Mouse (Mus musculus) liver, embryonic 15.5 days (tissue): Measurements from ENCODE around the gene Mesp1. TPM values are rescaled to one million over a fixed set of nuclear protein-coding genes. Genes with fewer than 3 reads are reported as not detected.

Source experiments
- ATAC-seq: fragments of 200-750 bp; cut with Nextera tagmentation; 2 replicates; pipeline ENCODE4 v1.8.0; 2017; ENCODE audit warnings: moderate number of reproducible peaks, mild to moderate bottlenecking, moderate library complexity; ENCODE audit not compliant: insufficient read depth
- H3K27ac ChIP-seq: fragments of 300-500 bp; sonication (generic); replicated peaks from 2 replicates; pipeline ENCODE4 v1.5.1; 2015; ENCODE audit warnings: mild to moderate bottlenecking, inconsistent platforms
- H3K27me3 ChIP-seq: fragments of 300-500 bp; sonication (generic); 2 replicates; pipeline ENCODE4 v1.6.1; 2015; ENCODE audit warnings: mild to moderate bottlenecking, inconsistent platforms
- H3K36me3 ChIP-seq: fragments of 300-500 bp; sonication (generic); replicated peaks from 2 replicates; pipeline ENCODE4 v1.6.1; 2015; ENCODE audit warnings: moderate library complexity, mild to moderate bottlenecking, inconsistent platforms
- H3K4me1 ChIP-seq: fragments of 300-500 bp; sonication (generic); replicated peaks from 2 replicates; pipeline ENCODE4 v1.6.1; 2015; ENCODE audit warnings: inconsistent platforms
- H3K4me2 ChIP-seq: fragments of 300-500 bp; sonication (generic); 2 replicates; pipeline ENCODE4 v1.6.1; 2015; ENCODE audit warnings: moderate library complexity, mild to moderate bottlenecking, inconsistent platforms
- H3K4me3 ChIP-seq: fragments of 300-500 bp; sonication (generic); replicated peaks from 2 replicates; pipeline ENCODE4 v1.5.1; 2015; ENCODE audit warnings: mild to moderate bottlenecking, inconsistent platforms
- H3K9ac ChIP-seq: fragments of 300-500 bp; sonication (generic); 2 replicates; pipeline ENCODE4 v1.6.1; 2015; ENCODE audit warnings: moderate library complexity, mild to moderate bottlenecking, inconsistent platforms
- H3K9me3 ChIP-seq: fragments of 300-500 bp; sonication (generic); replicated peaks from 2 replicates; pipeline ENCODE4 v1.6.1; 2016; ENCODE audit warnings: inconsistent platforms
- WGBS: fragments of 180-500 bp; shearing (Covaris S2); methylation state at CpG from one replicate; pipeline ENCODE4 v1.1.7; 2015; ENCODE audit warnings: mixed read lengths; ENCODE audit not compliant: insufficient replicate concordance; 5-methylcytosine and 5-hydroxymethylcytosine counted together
- polyA plus RNA-seq: library from polyadenylated mRNA; unstranded; fragments of >200 nt; fragmentation: Nextera tagmentation; extraction: Ambion mirVana; gene quantifications from 2 replicates; pipeline ENCODE4 v1.2.1, GENCODE M21; 2015

Mesp1 gene
- polyA plus RNA-seq: not detected in 2 replicates

- Histone ChIP-seq H3K36me3 (no peaks in the 10 kb centered on the region), H3K4me3 (peak within 1 kb of the TSS; percentile 40), H3K9ac (no peak within 1 kb of the TSS), H3K27ac (no peak within 1 kb of the TSS), H3K9me3 (no peaks in the 10 kb centered on the region), H3K27me3 (peaks cover 68% of the 10 kb centered on the region), H3K4me1 (peaks cover 12% of the 10 kb centered on the region), H3K4me2 (peak within 1 kb of the TSS; percentile 62)
- ATAC-seq: no peak
- 42% methylated on average over 6 of the region's 6 CpGs for WGBS
These were observed at the start of gene Mesp1 for GRCm38 (mm10) chr7:79793688-79794087. Gene Mesp1, minus strand, starts transcription at chr7:79793788.

GRCm38 (mm10) chr7:79842163-79842562 is 48.6 kb upstream of the Mesp1 start:
- H3K9me3 ChIP-seq: no peaks in the 10 kb centered on the region
- peak overlapping the region; percentile 40 for H3K4me3 ChIP-seq
- H3K36me3 ChIP-seq: no peaks in the 10 kb centered on the region
- peaks cover 13% of the 10 kb centered on the region for H3K4me1 ChIP-seq
- no peak overlapping the region for H3K9ac ChIP-seq
- peak overlapping the region; percentile 42 for H3K4me2 ChIP-seq
- 47% methylated on average over 7 of the region's 7 CpGs for WGBS
- ATAC-seq: peak; percentile 76
- peaks cover 8% of the 10 kb centered on the region for H3K27me3 ChIP-seq
- H3K27ac ChIP-seq: peak overlapping the region; percentile 67

GRCm38 (mm10) chr7:79837247-79837646 is 43.7 kb upstream of the Mesp1 start:
- H3K9me3 ChIP-seq: no peaks in the 10 kb centered on the region
- H3K27me3 ChIP-seq: no peaks in the 10 kb centered on the region
- WGBS: 56% methylated on average over 2 of the region's 2 CpGs
- peaks cover 2% of the 10 kb centered on the region; the same call in 1 of the 2 replicates for H3K36me3 ChIP-seq
- no peak overlapping the region for H3K27ac ChIP-seq
- ATAC-seq: no peak
- H3K4me2 ChIP-seq: no peak overlapping the region
- no peaks in the 10 kb centered on the region for H3K4me1 ChIP-seq
- no peak overlapping the region for H3K4me3 ChIP-seq
- H3K9ac ChIP-seq: no peak overlapping the region

- H3K4me1 ChIP-seq: no peaks in the 10 kb centered on the region
- H3K27me3 ChIP-seq: no peaks in the 10 kb centered on the region
- no peak overlapping the region for H3K4me2 ChIP-seq
- WGBS: 71% methylated on average over 6 of the region's 6 CpGs
- H3K27ac ChIP-seq: no peak overlapping the region
- peaks cover 2% of the 10 kb centered on the region; the same call in 1 of the 2 replicates for H3K36me3 ChIP-seq
- no peaks in the 10 kb centered on the region for H3K9me3 ChIP-seq
- H3K4me3 ChIP-seq: no peak overlapping the region
- H3K9ac ChIP-seq: no peak overlapping the region
- no peak for ATAC-seq
These were observed 41.6 kb upstream of the Mesp1 start for GRCm38 (mm10) chr7:79835196-79835595.

- no peak for ATAC-seq
- Histone ChIP-seq H3K27ac (no peak overlapping the region), H3K4me2 (no peak overlapping the region)
These were observed 39.4 kb upstream of the Mesp1 start for GRCm38 (mm10) chr7:79832980-79833379.

GRCm38 (mm10) chr7:79831585-79831984 is 38.0 kb upstream of the Mesp1 start:
- H3K9ac ChIP-seq: no peak overlapping the region
- H3K4me1 ChIP-seq: no peaks in the 10 kb centered on the region
- no peaks in the 10 kb centered on the region for H3K27me3 ChIP-seq
- no peak overlapping the region for H3K27ac ChIP-seq
- WGBS: 57% methylated on average over 6 of the region's 6 CpGs
- no peak overlapping the region for H3K4me2 ChIP-seq
- ATAC-seq: no peak
- H3K9me3 ChIP-seq: no peaks in the 10 kb centered on the region
- peaks cover 7% of the 10 kb centered on the region; the same call in 1 of the 2 replicates for H3K36me3 ChIP-seq
- no peak overlapping the region for H3K4me3 ChIP-seq

More at GRCm38 (mm10) chr7:79832980-79833379, 39.4 kb upstream of the Mesp1 start:
- H3K9me3 ChIP-seq: no peaks in the 10 kb centered on the region
- no peak overlapping the region for H3K9ac ChIP-seq
- H3K36me3 ChIP-seq: peaks cover 2% of the 10 kb centered on the region; the same call in 1 of the 2 replicates
- no peaks in the 10 kb centered on the region for H3K4me1 ChIP-seq
- no peaks in the 10 kb centered on the region for H3K27me3 ChIP-seq
- no peak overlapping the region for H3K4me3 ChIP-seq

GRCm38 (mm10) chr7:79831145-79831544 is 37.6 kb upstream of the Mesp1 start:
- Histone ChIP-seq H3K9me3 (no peaks in the 10 kb centered on the region), H3K9ac (no peak overlapping the region), H3K27ac (no peak overlapping the region), H3K4me1 (no peaks in the 10 kb centered on the region), H3K4me3 (no peak overlapping the region), H3K27me3 (no peaks in the 10 kb centered on the region), H3K4me2 (no peak overlapping the region), H3K36me3 (peaks cover 7% of the 10 kb centered on the region; the same call in 1 of the 2 replicates)
- no peak for ATAC-seq
- 49% methylated on average over 6 of the region's 6 CpGs for WGBS

- Histone ChIP-seq H3K9ac (no peak overlapping the region), H3K27ac (no peak overlapping the region), H3K36me3 (peaks cover 19% of the 10 kb centered on the region; the same call in 1 of the 2 replicates), H3K4me2 (no peak overlapping the region), H3K4me3 (no peak overlapping the region), H3K9me3 (no peaks in the 10 kb centered on the region), H3K4me1 (no peaks in the 10 kb centered on the region), H3K27me3 (no peaks in the 10 kb centered on the region)
- no peak for ATAC-seq
- 49% methylated on average over 3 of the region's 3 CpGs for WGBS
These were observed 34.8 kb upstream of the Mesp1 start for GRCm38 (mm10) chr7:79828341-79828740.

- Histone ChIP-seq H3K27me3 (peaks cover 4% of the 10 kb centered on the region; the same call in 1 of the 2 replicates), H3K4me1 (peaks cover 5% of the 10 kb centered on the region; the same call in 1 of the 2 replicates), H3K36me3 (peaks cover 19% of the 10 kb centered on the region; the same call in 1 of the 2 replicates), H3K27ac (no peak overlapping the region), H3K4me2 (no peak overlapping the region), H3K9me3 (no peaks in the 10 kb centered on the region), H3K4me3 (no peak overlapping the region), H3K9ac (no peak overlapping the region)
- 66% methylated on average over 12 of the region's 12 CpGs for WGBS
- no peak for ATAC-seq
These were observed 28.6 kb upstream of the Mesp1 start for GRCm38 (mm10) chr7:79822092-79822695.

GRCm38 (mm10) chr7:79819996-79820395 is 26.4 kb upstream of the Mesp1 start:
- H3K4me1 ChIP-seq: peaks cover 5% of the 10 kb centered on the region; the same call in 1 of the 2 replicates
- WGBS: 55% methylated on average over 11 of the region's 11 CpGs
- no peak overlapping the region for H3K9ac ChIP-seq
- no peaks in the 10 kb centered on the region for H3K9me3 ChIP-seq
- H3K4me2 ChIP-seq: no peak overlapping the region
- H3K27me3 ChIP-seq: peaks cover 4% of the 10 kb centered on the region; the same call in 1 of the 2 replicates
- no peak overlapping the region for H3K4me3 ChIP-seq
- no peak overlapping the region for H3K27ac ChIP-seq
- no peak for ATAC-seq
- H3K36me3 ChIP-seq: 0 out of 2 replicates have a peak, but pooled peaks cover 4% of the 10 kb centered on the region

GRCm38 (mm10) chr7:79819515-79819914 is 25.9 kb upstream of the Mesp1 start:
- Histone ChIP-seq H3K4me1 (peaks cover 5% of the 10 kb centered on the region; the same call in 1 of the 2 replicates), H3K36me3 (no peaks in the 10 kb centered on the region), H3K27me3 (peaks cover 4% of the 10 kb centered on the region; the same call in 1 of the 2 replicates), H3K4me3 (no peak overlapping the region), H3K9ac (no peak overlapping the region), H3K27ac (no peak overlapping the region), H3K4me2 (no peak overlapping the region), H3K9me3 (no peaks in the 10 kb centered on the region)
- 15% methylated on average over 4 of the region's 4 CpGs for WGBS
- no peak for ATAC-seq
